Mouse (Mus musculus) forebrain, embryonic 11.5 days (tissue): ENCODE data around the gene Adig. TPM values are rescaled to one million over a fixed set of nuclear protein-coding genes. Genes with fewer than 3 reads are reported as not detected.

Experiments used
- ATAC-seq: fragments of 200-750 bp; cut with Nextera tagmentation; replicated peaks from 2 replicates; pipeline ENCODE4 v1.8.0; 2017; ENCODE audit warnings: moderate TSS enrichment; ENCODE audit not compliant: low FRiP score
- DNase-seq: peaks from one replicate; pipeline ENCODE4 v3.0.0-alpha.2; 2017; ENCODE audit warnings: low spot score
- H3K27ac ChIP-seq: fragments of 300-500 bp; sonication (generic); 2 replicates; pipeline ENCODE4 v1.5.1; 2014; ENCODE audit warnings: low read depth, low read length
- H3K27me3 ChIP-seq: fragments of 300-500 bp; sonication (generic); 2 replicates; pipeline ENCODE4 v1.6.1; 2014; ENCODE audit warnings: mild to moderate bottlenecking, low read length, mixed read lengths; ENCODE audit not compliant: control insufficient read depth, insufficient read depth
- H3K36me3 ChIP-seq: fragments of 300-500 bp; sonication (generic); 2 replicates; pipeline ENCODE4 v1.6.1; 2014; ENCODE audit warnings: mild to moderate bottlenecking, low read length, moderate library complexity, mixed read lengths; ENCODE audit not compliant: control insufficient read depth, insufficient read depth
- H3K4me1 ChIP-seq: fragments of 300-500 bp; sonication (generic); replicated peaks from 2 replicates; pipeline ENCODE4 v1.6.1; 2014; ENCODE audit warnings: low read length, mixed read lengths; ENCODE audit not compliant: control insufficient read depth, insufficient read depth
- H3K4me2 ChIP-seq: fragments of 300-500 bp; sonication (generic); 2 replicates; pipeline ENCODE4 v1.6.1; 2014; ENCODE audit warnings: low read depth, mild to moderate bottlenecking, low read length, moderate library complexity, mixed read lengths; ENCODE audit not compliant: severe bottlenecking
- H3K4me3 ChIP-seq: fragments of 300-500 bp; sonication (generic); 2 replicates; pipeline ENCODE4 v1.5.1; 2014; ENCODE audit warnings: low read depth, low read length
- H3K9ac ChIP-seq: fragments of 300-500 bp; sonication (generic); 2 replicates; pipeline ENCODE4 v1.6.1; 2014; ENCODE audit warnings: low read length
- H3K9me3 ChIP-seq: fragments of 300-500 bp; sonication (generic); 2 replicates; pipeline ENCODE4 v1.6.1; 2016; ENCODE audit warnings: low read length, mixed read lengths; ENCODE audit not compliant: control insufficient read depth
- WGBS: fragments of 180-500 bp; shearing (Covaris S2); extraction: QIAGEN DNeasy Blood & Tissue Kit; methylation state at CpG from one replicate; pipeline ENCODE4 v1.1.7; 2014; 5-methylcytosine and 5-hydroxymethylcytosine counted together
- polyA plus RNA-seq: library from polyadenylated mRNA; unstranded; fragments of >200 nt; fragmentation: Nextera tagmentation; extraction: Ambion mirVana; gene quantifications from 2 replicates; pipeline ENCODE4 v1.2.1, GENCODE M21; 2014

Gene Adig
- polyA plus RNA-seq, 1 experiment from 2014 or later, result not detected

DNA sequence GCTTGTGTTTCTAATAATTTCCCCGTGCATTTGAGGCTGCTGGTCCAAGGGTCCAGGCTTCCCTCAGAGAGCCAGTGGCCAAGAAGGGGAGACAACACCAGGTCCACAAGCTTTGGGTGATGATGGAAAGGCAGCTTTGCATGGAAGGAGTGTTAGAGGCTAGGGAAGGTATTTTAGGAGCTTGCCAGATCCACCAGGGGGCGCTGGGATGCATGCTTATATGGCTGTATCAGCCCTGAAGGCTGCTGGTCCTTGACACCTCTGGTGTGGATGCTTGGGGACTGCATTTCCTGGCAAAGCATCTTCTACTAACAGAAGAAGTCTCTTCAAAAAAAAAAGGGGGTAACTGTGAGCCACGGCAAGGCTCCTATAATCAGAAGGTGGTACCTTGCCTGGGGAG is 47.7 kb downstream of the Adig start:
- Histone ChIP-seq H3K27ac (no peak overlapping the region), H3K4me2 (no peak overlapping the region), H3K4me1 (no peaks in the 10 kb centered on the region; the same call in 1 of the 2 replicates), H3K4me3 (no peak overlapping the region), H3K9me3 (no peaks in the 10 kb centered on the region), H3K36me3 (no peaks in the 10 kb centered on the region), H3K27me3 (peaks cover 18% of the 10 kb centered on the region), H3K9ac (no peak overlapping the region)
- 3% methylated on average over 3 of the region's 3 CpGs for WGBS
- DNase-seq, result peak; percentile 92
- ATAC-seq, result no peak; the same call in 1 of the 2 replicates

DNA sequence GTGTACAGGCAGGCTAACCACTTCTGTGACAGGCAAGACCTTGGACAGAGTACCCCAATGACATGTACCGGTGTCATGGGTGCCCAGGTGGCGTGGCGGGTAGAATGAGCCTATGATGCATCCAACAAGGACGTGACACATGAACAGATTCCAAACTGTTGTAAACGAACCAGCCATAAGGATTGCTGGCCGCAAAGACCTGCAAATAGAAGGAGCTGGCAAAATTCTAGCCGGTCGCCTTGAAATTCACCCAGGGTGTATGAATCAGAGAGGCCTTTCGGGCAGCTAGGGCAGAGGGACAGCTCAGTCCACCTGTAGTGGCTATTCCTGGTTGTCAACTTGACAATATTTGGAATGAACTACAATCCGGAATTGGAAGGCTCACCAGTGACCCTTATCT is 52.0 kb downstream of the Adig start:
- Histone ChIP-seq H3K36me3 (no peaks in the 10 kb centered on the region), H3K9ac (no peak overlapping the region), H3K4me1 (peaks cover 6% of the 10 kb centered on the region), H3K27ac (no peak overlapping the region), H3K27me3 (peaks cover 25% of the 10 kb centered on the region), H3K4me3 (no peak overlapping the region), H3K4me2 (no peak overlapping the region), H3K9me3 (no peaks in the 10 kb centered on the region; the same call in 1 of the 2 replicates)
- DNase-seq (no peak), ATAC-seq (no peak)
- 12% methylated on average over 10 of the region's 10 CpGs for WGBS

DNA sequence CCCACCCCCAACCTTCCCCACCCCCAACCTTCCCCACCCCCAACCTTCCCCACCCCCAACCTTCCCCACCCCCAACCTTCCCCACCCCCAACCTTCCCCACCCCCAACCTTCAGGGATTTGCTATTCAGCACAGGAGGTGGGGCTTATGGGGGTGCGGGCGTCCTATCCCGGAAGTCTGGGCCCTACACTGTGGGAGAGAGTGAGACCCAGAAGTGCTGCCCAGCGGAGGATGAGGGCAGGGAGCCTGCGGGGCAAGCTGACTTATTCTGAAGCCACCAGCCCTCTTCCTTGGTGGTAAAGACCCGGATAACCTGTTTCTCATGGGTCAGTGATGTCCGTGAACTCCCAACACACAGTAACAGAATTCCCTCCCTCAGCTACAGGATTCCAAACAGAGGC is 52.8 kb downstream of the Adig start:
- ATAC-seq, result no peak
- H3K9me3 ChIP-seq, result no peaks in the 10 kb centered on the region; the same call in 1 of the 2 replicates
- 1% methylated on average over 7 of the region's 7 CpGs for WGBS
- H3K27ac ChIP-seq, result no peak overlapping the region
- H3K27me3 ChIP-seq, result peaks cover 25% of the 10 kb centered on the region
- H3K9ac ChIP-seq, result no peak overlapping the region
- H3K36me3 ChIP-seq, result no peaks in the 10 kb centered on the region
- H3K4me3 ChIP-seq, result no peak overlapping the region
- peaks cover 10% of the 10 kb centered on the region for H3K4me1 ChIP-seq
- DNase-seq, result no peak
- peak overlapping the region; percentile 46; the same call in 1 of the 2 replicates for H3K4me2 ChIP-seq

DNA sequence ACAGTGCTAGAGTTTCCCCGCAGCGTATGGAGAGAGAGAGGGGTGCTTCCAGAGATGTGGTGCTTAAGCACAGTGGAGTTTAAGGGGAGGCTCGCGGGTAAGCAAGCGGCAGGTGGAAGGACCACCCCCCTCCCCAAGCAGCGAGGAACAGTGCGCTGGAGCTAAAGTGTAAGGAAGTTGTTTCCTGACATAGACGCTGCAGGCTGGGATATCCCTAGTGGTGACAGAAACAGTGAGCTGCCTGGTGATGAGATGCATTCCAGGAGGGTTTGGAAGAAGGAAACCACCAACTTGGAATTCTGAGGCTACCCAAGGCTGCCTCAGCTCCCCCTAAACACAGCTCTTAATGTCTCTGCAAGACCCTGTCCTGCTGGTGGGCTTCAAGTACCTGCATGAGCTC is 53.4 kb downstream of the Adig start:
- Histone ChIP-seq H3K9me3 (no peaks in the 10 kb centered on the region; the same call in 1 of the 2 replicates), H3K4me3 (peak overlapping the region; percentile 9; the same call in 1 of the 2 replicates), H3K27ac (peak overlapping the region; percentile 1; the same call in 1 of the 2 replicates), H3K36me3 (no peaks in the 10 kb centered on the region), H3K27me3 (peaks cover 25% of the 10 kb centered on the region), H3K9ac (0 out of 2 replicates have a peak overlapping the region, but pooled peaks have one; percentile 13), H3K4me2 (peak overlapping the region; percentile 46), H3K4me1 (peaks cover 12% of the 10 kb centered on the region)
- DNase-seq (no peak), ATAC-seq (no peak)
- WGBS, result 2% methylated on average over 8 of the region's 8 CpGs

DNA sequence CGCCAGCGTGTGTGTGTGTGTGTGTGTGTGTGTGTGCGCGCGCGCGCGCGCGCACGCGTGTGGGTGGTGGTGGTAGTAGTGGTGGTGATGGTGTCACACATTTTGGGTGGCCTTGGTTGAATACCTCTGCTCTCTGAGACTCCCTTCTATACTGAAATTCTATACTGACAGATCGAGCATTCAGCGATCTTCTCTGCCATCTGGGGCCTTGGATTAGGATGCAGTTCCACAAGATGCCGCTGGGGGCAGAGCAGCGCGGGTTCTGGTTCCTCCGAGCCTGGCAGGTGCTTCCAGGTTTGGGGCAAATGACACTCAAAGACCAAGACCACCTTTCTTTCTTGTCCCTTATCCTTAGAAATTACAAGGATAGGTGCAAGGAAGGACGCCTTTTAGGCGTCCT is 53.8 kb downstream of the Adig start:
- Histone ChIP-seq H3K4me1 (peaks cover 16% of the 10 kb centered on the region), H3K27ac (peak overlapping the region; percentile 59; the same call in 1 of the 2 replicates), H3K9ac (0 out of 2 replicates have a peak overlapping the region, but pooled peaks have one; percentile 13), H3K4me2 (peak overlapping the region; percentile 46), H3K4me3 (peak overlapping the region; percentile 9; the same call in 1 of the 2 replicates), H3K36me3 (no peaks in the 10 kb centered on the region), H3K9me3 (no peaks in the 10 kb centered on the region; the same call in 1 of the 2 replicates), H3K27me3 (peaks cover 25% of the 10 kb centered on the region)
- ATAC-seq (peak; percentile 25; the same call in 1 of the 2 replicates), DNase-seq (peak; percentile 90)
- WGBS, result 1% methylated on average over 20 of the region's 20 CpGs

DNA sequence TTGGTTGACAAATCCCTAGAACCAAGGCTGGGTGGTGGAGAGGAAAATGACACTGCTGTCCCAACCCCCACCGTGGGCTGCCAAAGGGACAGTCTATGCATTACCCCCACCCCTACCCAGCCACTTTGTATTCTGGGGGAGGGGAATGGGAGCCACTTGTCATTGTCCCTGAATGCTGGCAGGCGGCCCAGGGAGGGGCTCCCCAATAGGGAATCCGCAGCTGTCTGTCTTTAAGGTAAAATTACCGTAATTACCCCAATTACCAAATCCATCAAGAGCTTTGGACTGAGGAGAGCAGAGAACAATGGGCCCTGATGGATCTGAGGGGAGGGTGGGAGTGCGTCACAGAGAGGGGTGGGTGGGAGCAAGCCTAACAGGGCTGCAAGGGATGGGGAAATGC is 54.3 kb downstream of the Adig start:
- no peak overlapping the region for H3K4me2 ChIP-seq
- no peaks in the 10 kb centered on the region; the same call in 1 of the 2 replicates for H3K9me3 ChIP-seq
- ATAC-seq (peak; percentile 78), DNase-seq (peak; percentile 65)
- H3K4me3 ChIP-seq, result no peak overlapping the region
- 3% methylated on average over 5 of the region's 5 CpGs for WGBS
- H3K27ac ChIP-seq, result no peak overlapping the region; the same call in 1 of the 2 replicates
- H3K36me3 ChIP-seq, result no peaks in the 10 kb centered on the region
- no peak overlapping the region for H3K9ac ChIP-seq
- H3K27me3 ChIP-seq, result peaks cover 25% of the 10 kb centered on the region
- peaks cover 17% of the 10 kb centered on the region for H3K4me1 ChIP-seq

Other genes starting within 250 kb of the Adig start
- not detected in 2 replicates for gene Bpi, start 244.5 kb upstream of the Adig start, polyA plus RNA-seq
- 1.5 and 2.4 TPM in 2 replicates for gene Lbp, start 196.1 kb upstream of the Adig start, polyA plus RNA-seq
- gene Snhg11, start 127.0 kb upstream of the Adig start, polyA plus RNA-seq, result 20.2 and 23.8 TPM in 2 replicates
- 23.2 and 25.1 TPM in 2 replicates for gene Ralgapb, start 92.8 kb upstream of the Adig start, polyA plus RNA-seq
- 0.15 TPM in 1 of 2 replicates, not detected in the other for gene Arhgap40, start 10.2 kb downstream of the Adig start, polyA plus RNA-seq
- gene Slc32a1, start 108.2 kb downstream of the Adig start, polyA plus RNA-seq, result 1.9 and 2.5 TPM in 2 replicates
- 20.6 and 20.7 TPM in 2 replicates for gene Actr5, start 122.3 kb downstream of the Adig start, polyA plus RNA-seq
- gene Ppp1r16b, start 162.8 kb downstream of the Adig start, polyA plus RNA-seq, result 2.8 TPM in 2 replicates